Mouse (Mus musculus) kidney, adult 8-10 months (tissue): ENCODE data around the gene Cftr.
A peak's percentile ranks its signal among the peaks of the same experiment; 100 is the strongest.

Source experiments
- DNase-seq, 2 experiments: peaks; one replicate each; pipeline ENCODE4 v3.0.0; 2022

Cftr gene

DNA sequence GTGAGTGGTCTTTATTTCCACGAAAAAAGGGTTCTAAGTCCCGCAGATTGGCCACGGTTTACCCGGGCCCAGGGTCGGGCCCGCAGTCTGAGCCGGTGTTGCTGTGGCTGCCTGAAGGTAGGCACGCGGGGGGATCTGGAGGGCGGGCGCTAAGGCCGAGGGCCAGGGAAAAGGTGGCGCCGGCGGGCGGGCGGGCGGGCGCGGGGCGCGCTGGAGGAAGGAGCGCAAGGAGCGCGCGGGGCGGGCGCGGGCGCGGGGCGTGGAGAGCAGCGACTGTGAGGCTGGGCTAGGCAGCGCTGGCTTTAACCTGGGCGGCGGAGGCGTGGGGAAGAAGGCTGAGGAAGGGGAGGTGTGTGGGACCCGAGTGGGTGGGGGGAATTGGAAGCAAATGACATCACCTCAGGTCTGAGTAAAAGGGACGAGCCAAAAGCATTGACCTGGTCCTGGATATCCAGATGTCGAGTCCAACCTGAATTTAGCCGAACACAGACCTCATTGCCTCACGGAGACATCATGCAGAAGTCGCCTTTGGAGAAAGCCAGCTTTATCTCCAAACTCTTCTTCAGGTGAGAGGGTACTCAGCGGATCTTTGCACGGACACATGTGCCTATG is at the start of gene Cftr:
TSS of gene Cftr (plus strand) at position 377 of the 612 bp plus-strand sequence.
- peak; percentile 7 to 13 for DNase-seq

- DNase-seq, result peak in 1 of 2 experiments; percentile 4
Observed at GRCm38 (mm10) chr6:18127206-18127983, 43.1 kb upstream of the Cftr start.

DNA sequence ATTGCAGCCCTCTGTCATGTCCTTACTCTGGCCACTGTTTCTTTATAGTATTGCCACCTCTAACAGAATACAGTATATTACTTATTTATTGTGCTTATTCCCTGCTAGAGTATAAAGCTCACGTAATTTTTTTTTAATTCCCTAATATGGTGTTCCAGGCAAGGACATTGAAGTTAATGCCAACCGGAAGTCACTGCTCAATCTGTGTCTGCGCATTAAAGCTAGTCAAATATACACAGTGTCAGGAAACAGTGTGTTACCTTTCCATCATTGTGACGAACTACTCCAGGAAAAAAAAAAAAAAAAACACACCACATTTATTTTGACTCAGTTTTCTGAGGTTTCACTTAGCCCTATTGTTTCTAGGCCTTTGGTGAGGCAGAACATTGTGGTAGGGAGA is 42.4 kb upstream of the Cftr start:
- DNase-seq, result no peak

DNA sequence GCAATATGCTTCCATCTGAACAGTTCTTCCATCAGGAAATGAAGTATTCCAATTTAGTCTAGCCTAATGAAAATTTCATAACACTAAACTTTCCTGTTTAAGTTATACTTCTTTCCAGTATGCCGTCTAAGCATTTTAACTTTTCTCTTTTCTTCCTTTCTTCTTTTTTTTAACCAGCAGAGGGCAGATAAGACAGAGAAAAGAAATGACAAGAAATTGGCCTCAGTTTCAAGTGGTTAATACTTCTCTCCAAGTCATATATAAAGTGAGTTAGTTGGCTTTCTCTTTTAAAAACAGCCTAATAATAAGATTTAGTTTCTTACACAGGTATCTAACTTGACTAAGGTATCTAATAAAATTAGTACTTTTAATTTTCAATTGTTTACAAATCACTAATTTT is 35.2 kb upstream of the Cftr start:
- DNase-seq, result no peak

DNA sequence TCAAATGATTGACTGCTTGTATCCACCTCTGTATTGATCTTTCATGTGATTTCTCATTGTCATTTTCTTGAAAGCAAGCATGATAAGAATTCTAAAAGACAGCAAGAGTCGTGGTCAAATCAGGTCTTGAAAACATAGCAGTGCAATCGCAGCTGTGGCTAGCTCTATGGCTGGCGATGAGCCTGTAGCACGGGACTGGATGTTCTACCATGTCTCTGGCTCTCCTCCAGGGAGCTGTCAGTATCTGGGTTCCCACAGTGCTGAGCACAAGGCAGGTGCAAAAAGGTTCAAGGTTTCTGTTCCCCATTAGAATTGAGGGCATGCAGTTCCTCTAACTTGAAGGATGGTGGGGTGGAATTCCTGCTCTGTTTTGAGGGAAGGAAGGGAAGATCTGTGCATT is 17.5 kb upstream of the Cftr start:
- DNase-seq, result peak in 1 of 2 experiments; percentile 55

- DNase-seq, result no peak
Observed at GRCm38 (mm10) chr6:18169618-18170017, 869 bp upstream of the Cftr start.

DNA sequence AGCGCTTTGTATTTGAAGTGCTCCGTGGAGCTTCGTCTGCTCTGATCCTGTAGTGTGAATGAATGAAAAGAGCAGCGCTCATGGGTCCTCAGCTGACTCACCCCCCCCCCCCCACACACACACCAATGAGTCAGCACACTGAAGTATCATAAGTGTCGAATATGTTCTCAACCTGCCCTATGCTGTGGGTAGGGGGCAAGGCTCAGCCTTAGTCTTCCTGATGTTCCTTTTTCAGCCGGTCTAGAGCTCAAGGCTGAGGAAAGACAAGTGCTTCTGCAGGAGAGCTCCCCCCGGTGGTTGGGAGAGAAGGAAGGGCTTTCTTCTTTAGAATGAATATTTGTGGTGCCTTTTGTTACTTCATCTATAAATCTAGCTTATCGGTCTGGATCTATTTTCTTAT is 1.1 kb downstream of the Cftr start:
- DNase-seq, result peak; percentile 19 to 61

DNA sequence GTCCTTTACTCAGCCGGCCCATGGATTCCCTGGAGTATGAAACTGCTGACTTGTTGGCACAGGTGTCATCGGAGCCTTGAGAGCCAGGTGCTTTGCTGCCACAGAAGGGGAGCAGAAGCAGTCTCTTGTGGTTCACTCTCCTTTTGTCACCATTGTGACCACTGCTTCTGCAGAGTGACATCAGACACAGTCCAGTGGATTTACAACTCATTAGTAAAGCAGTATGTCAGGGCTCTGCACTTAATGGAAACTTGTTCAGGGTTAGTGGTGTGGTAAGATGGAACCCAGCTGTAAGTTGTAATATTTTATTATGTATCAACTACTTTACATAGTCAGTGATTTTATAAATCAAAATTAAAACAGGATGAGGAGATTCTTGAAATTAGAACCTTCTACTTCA is 7.0 kb downstream of the Cftr start:
- DNase-seq, result no peak

DNA sequence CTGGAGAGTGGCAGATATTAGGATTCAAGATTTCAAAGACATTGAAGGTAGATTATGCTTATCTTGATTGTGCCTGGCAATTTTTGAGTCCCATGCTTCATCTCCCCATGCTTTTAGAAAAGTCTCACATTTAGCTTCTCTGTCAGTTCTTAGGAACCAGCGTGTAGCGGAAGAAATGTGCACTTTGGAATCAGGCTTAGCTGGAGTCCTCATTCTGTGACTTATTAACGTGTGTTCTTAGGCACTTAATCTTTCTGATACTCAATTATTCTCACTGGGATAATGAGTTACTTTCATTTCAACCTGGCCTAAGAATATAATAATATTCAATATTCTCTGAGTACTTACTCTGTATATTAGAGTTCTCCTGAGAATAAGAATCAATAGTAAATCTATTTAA is 10.2 kb downstream of the Cftr start:
- peak; percentile 50 to 71 for DNase-seq

DNA sequence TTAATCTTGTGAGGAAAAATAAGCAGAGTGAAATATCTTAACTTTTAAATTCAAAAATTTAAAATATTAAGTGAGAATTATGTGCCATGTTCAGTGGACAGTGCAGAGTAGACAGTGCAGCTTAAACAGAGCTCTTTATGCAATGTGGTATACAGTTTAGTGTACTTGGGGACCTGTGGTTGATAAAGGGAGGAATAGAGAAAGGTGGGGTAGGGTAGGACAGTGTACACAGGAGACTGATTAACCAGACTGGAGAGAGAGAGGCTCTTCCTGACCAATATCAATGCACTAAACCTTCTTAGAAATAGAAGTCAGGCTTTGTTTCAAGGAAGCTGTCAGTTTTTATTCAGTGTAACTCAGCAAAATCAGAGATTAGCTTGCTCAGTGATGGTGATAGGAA is 12.4 kb downstream of the Cftr start:
- DNase-seq, result no peak

DNA sequence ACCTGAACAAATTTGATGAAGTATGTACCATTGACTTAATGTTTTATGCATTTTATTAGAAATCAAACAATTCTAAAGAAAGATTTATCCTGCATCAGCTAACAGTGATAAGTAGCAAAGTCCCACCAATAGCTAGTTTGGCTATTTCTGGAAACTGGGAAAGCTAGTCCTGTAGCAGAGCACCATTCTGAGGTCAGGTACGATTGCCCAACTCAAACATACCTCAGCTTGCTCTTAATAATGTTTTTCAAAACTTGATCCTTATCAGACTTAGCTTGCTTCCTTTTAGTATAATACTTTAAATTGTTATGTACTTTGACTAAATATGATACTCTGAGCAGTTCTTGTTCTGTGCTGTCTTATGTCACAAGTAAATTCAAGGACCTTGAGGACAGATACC is 50.2 kb downstream of the Cftr start:
- no peak for DNase-seq

DNA sequence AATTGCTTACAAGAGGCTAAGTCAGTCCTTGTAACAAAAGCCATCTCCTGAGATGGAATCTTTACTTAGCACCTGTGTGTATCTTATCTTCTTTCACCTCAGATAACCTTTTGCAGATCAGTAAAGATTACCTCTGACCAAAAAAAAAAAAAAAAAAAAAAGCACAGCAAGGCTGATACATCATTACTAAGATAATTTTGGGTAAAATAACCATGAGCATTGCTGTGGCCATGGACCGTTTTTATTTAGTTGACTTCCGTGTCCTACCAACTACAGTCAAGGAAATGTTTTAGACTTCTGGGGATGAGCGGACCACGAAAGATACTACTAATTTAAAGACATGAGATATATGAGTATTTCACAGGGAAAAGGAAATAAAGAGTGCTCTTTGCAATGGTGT is 52.7 kb downstream of the Cftr start:
- no peak for DNase-seq

- DNase-seq, result no peak
Observed at GRCm38 (mm10) chr6:18225157-18225556, 54.7 kb downstream of the Cftr start.

- DNase-seq, result no peak
Observed at GRCm38 (mm10) chr6:18246495-18246894, 76.0 kb downstream of the Cftr start.

DNA sequence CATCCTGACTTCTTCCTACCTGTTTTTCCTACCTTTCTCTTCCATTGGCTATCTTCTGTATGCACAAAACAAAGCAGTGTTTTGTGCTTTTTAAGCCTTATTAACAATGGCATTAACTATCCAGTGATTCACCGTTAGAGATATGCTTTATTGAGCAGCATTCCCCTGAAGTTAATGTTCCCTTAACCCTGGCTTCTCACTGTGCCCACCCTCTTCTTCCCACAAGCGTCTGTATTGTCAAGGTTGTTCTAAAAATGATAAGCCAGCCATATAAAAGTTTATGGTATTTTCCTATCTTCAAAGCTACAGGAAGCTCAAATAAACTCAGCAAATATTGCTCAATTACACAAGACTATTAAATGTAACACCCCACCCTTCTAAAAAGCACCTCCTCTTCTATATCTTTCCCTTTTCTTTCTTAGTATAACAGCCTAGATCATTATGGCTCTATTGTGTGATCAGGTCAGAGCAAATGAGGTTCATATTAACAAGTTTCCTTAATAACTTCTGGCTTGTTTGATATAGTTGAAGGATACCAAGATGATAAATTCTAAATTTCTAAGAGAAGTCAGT is 77.5 kb downstream of the Cftr start:
- no peak for DNase-seq

- no peak for DNase-seq
Observed at GRCm38 (mm10) chr6:18248464-18248863, 78.0 kb downstream of the Cftr start.

- no peak for DNase-seq
Observed at GRCm38 (mm10) chr6:18254586-18254985, 84.1 kb downstream of the Cftr start.

DNA sequence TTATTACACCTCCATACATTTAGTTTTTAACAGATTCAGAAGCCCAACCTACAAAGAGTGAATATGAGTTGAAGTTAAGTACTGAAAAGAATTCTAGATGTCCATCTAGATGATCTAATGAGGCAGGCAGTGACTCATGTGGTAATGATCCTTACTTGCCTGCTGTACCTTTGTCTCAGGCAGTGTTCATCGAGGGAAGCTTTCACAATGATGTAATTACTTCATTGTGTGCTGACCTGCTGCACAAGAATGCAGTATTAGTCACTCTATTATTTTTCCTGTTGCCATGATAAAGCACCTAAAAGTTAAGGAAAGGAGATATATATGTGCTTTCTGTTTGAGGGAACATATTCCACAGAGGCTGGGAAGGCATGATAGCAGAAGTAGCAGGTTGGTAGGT is 100.5 kb downstream of the Cftr start:
- no peak for DNase-seq

- no peak for DNase-seq
Observed at GRCm38 (mm10) chr6:18300781-18301180, 130.3 kb downstream of the Cftr start.

GRCm38 (mm10) chr6:18302105-18302504 is 131.6 kb downstream of the Cftr start:
- DNase-seq, result no peak

DNA sequence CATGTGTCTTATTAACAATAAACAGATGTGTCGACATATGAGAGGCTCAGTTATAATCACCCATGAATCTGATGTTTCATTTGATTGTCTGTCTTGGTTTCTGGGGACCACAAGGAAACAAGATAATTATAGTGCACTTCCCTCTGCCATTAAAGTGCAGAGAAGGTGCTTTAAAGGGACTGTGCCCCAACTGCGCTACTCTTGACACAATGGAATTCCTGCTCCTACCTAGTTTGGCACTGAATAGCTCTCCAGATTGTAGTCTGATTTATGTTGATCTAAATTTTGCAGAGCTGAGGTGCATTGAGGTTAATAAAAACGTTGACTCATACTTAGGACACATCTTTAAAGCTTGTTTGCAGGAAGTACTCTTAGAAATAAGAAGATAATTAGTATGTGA is 132.7 kb downstream of the Cftr start:
- DNase-seq, result no peak

DNA sequence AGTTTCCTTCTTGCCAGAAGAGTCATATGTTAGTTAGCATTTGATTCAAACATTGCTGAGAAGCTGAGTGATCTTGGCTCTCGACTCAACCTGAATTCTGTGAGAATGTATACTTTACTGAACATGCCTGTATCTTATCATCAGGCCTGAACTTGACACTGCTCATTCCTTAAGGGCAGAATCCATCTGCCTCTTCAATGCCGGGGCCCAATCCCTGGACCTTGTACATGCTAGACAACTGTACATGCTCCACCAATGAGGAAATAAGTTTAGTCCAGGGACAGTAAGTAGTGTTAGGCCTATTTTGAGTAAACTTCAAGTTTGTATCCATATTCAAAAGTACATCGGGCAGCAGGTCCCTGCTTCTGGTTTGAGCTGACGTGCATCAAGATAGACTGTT is 134.6 kb downstream of the Cftr start:
- DNase-seq, result no peak

- DNase-seq, result no peak
Observed at GRCm38 (mm10) chr6:18310983-18311382, 140.5 kb downstream of the Cftr start.

DNA sequence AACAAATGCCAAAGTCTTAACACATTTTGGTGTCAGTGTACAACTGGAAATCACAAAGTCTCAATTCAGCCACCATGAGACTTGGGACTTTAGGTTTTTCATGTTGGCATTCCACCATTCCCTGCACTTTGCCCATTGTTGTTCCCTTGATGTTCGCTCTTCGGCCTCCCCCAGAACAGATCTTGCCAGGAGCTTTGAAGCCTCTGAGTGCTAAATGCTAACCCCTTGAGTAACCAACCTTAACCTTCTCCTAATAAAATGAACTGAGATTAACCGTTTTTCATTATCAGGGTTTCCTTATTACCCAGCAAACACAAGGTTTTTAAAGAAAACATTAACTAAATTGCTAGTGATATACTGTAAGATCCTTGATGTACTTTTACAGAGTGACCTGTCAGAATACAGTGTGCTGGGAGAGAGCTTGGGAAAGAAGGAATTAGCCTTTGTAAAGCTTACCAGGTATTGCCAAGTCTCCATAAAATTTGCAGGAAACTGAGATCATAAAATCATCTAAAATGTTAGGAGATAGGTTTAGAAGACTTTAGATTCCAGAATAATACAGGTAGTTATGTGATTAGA is 144.0 kb downstream of the Cftr start:
- peak; percentile 9 to 23 for DNase-seq
